ENCODE assay signal across 9 mouse cellular contexts in genomic region chr7:24817502-24817901, GRCm38 (mm10). TPM values are rescaled to one million over a fixed set of nuclear protein-coding genes. Genes with fewer than 3 reads are reported as not detected.
DNase-seq lines count a peak whose midpoint lies in the region; ATAC-seq and TF ChIP-seq lines count a peak whose summit lies in the region.
"Had no signal": no experiment of that assay in that cellular context is flagged by ENCODE, and none has a peak within 500 bp of the region (broad histone marks: within the 10 kb centered on the region; RNA-seq: fewer than 3 reads in every experiment).

No protein-coding gene starts in this region.

- H3K9ac ChIP-seq in heart, postnatal 0 days (replicated peaks; ENCODE audit: low read depth, low read length): no peak overlapping the region
- H3K9ac ChIP-seq: heart, embryonic 13.5 days had no signal

- ATAC-seq in CD4-positive, CD25-positive, alpha-beta regulatory T cell, adult 4 months: peak; percentile 76
- ATAC-seq in heart, postnatal 0 days (ENCODE audit: insufficient read depth, low read depth): peak; percentile 57

- no peak overlapping the region for H3K27ac ChIP-seq in heart, postnatal 0 days (ENCODE audit: low read depth)
- H3K27ac ChIP-seq: heart, embryonic 13.5 days had no signal

- H3K27me3 ChIP-seq in heart, postnatal 0 days (ENCODE audit: control insufficient read depth, insufficient read depth, low read length): no peaks in the 10 kb centered on the region

- 0% methylated on average over 3 of the region's 3 CpGs for WGBS in heart, postnatal 0 days

- peak; percentile 81 for DNase-seq in adrenal gland, adult 2 months
- DNase-seq in embryo, embryonic 11.5 days (ENCODE audit: low read depth, low spot score): peak; percentile 67
- DNase-seq in heart, postnatal 0 days (ENCODE audit: low spot score): peak; percentile 56
- peak; percentile 73 for DNase-seq in layer of hippocampus, adult 11-12 months (ENCODE audit: low spot score)
- DNase-seq in lung, adult 18-20 months: peak; percentile 63 to 70
- peak; percentile 80 for DNase-seq in retina, postnatal 1 day
- DNase-seq in thymus, postnatal 25 days: peak; percentile 79

- TF ChIP-seq EP300 in heart, postnatal 0 days (IDR thresholded peaks at IDR 0.05; ENCODE audit: low read depth): no peak

- peak; percentile 78 for TF ChIP-seq CTCF in heart, postnatal 0 days (IDR thresholded peaks at IDR 0.05; ENCODE audit: low read depth)

- no peak overlapping the region for H3K4me2 ChIP-seq in heart, postnatal 0 days (ENCODE audit: low read depth, low read length)
- H3K4me2 ChIP-seq: heart, embryonic 13.5 days had no signal

- no peaks in the 10 kb centered on the region for H3K9me3 ChIP-seq in heart, postnatal 0 days (replicated peaks; ENCODE audit: control insufficient read depth, low read length)
- H3K9me3 ChIP-seq: heart, embryonic 13.5 days had no signal

- no peak overlapping the region for H3K4me3 ChIP-seq in heart, postnatal 0 days (ENCODE audit: low read depth, low read length)
- H3K4me3 ChIP-seq: heart, embryonic 13.5 days had no signal

- H3K4me1 ChIP-seq in heart, postnatal 0 days (ENCODE audit: control insufficient read depth, insufficient read depth): no peaks in the 10 kb centered on the region
- H3K4me1 ChIP-seq: heart, embryonic 13.5 days had no signal

- H3K36me3 ChIP-seq in heart, postnatal 0 days (replicated peaks; ENCODE audit: control insufficient read depth, insufficient read depth, low read length): no peaks in the 10 kb centered on the region
- H3K36me3 ChIP-seq: heart, embryonic 13.5 days had no signal

RNA-seq across cellular contexts. Expression of gene Ceacam10, which starts 40.5 kb away (rescaled TPM):
- not detected for polyA plus RNA-seq in CD4-positive, CD25-positive, alpha-beta regulatory T cell, adult 4 months (2017; shearing (Covaris generic))
- total RNA-seq in adrenal gland, adult 2 months (2021): not detected
- not detected in 2 replicates for polyA plus RNA-seq in adrenal gland, adult 2 months (2012; rRNA removed)
- not detected in 2 replicates for total RNA-seq in heart, postnatal 0 days (2014; rRNA removed; ENCODE audit: low replicate concordance)
- polyA plus RNA-seq in heart, postnatal 0 days (2015; fragmentation: Nextera tagmentation; extraction: Ambion mirVana): not detected in 2 replicates
- polyA plus RNA-seq: heart, embryonic 13.5 days had no signal

RNA-seq across cellular contexts. Expression of gene Gm9844, which starts 44.5 kb away (rescaled TPM):
- polyA plus RNA-seq in CD4-positive, CD25-positive, alpha-beta regulatory T cell, adult 4 months (2017; shearing (Covaris generic)): 10 to 100 TPM; 22.4 to 44.8 TPM
- total RNA-seq in adrenal gland, adult 2 months (2021): under 1 TPM in 1 of 2 experiments, not detected in 1; 0.97 TPM
- polyA plus RNA-seq in adrenal gland, adult 2 months (2012; rRNA removed): not detected in 2 replicates
- 0.65 TPM in 1 of 2 replicates, not detected in the other for total RNA-seq in heart, postnatal 0 days (2014; rRNA removed; ENCODE audit: low replicate concordance)
- 6.7 and 9.5 TPM in 2 replicates for polyA plus RNA-seq in heart, postnatal 0 days (2015; fragmentation: Nextera tagmentation; extraction: Ambion mirVana)

RNA-seq across cellular contexts. Expression of gene Lypd4, which starts 52.2 kb away (rescaled TPM):
- polyA plus RNA-seq in CD4-positive, CD25-positive, alpha-beta regulatory T cell, adult 4 months (2017; shearing (Covaris generic)): not detected
- not detected for total RNA-seq in adrenal gland, adult 2 months (2021)
- polyA plus RNA-seq in adrenal gland, adult 2 months (2012; rRNA removed): not detected in 2 replicates
- not detected in 2 replicates for total RNA-seq in heart, postnatal 0 days (2014; rRNA removed; ENCODE audit: low replicate concordance)
- polyA plus RNA-seq in heart, postnatal 0 days (2015; fragmentation: Nextera tagmentation; extraction: Ambion mirVana): not detected in 2 replicates
- polyA plus RNA-seq: heart, embryonic 13.5 days had no signal

RNA-seq across cellular contexts. Expression of gene Dmrtc2, which starts 52.4 kb away (rescaled TPM):
- polyA plus RNA-seq in CD4-positive, CD25-positive, alpha-beta regulatory T cell, adult 4 months (2017; shearing (Covaris generic)): not detected
- not detected for total RNA-seq in adrenal gland, adult 2 months (2021)
- polyA plus RNA-seq in adrenal gland, adult 2 months (2012; rRNA removed): not detected in 2 replicates
- not detected in 2 replicates for total RNA-seq in heart, postnatal 0 days (2014; rRNA removed; ENCODE audit: low replicate concordance)
- polyA plus RNA-seq in heart, postnatal 0 days (2015; fragmentation: Nextera tagmentation; extraction: Ambion mirVana): not detected in 2 replicates

RNA-seq across cellular contexts. Expression of gene Cd177, which starts 57.4 kb away (rescaled TPM):
- polyA plus RNA-seq in CD4-positive, CD25-positive, alpha-beta regulatory T cell, adult 4 months (2017; shearing (Covaris generic)): not detected
- total RNA-seq in adrenal gland, adult 2 months (2021): under 1 TPM in 1 of 2 experiments, not detected in 1; 0.17 TPM
- not detected in 2 replicates for polyA plus RNA-seq in adrenal gland, adult 2 months (2012; rRNA removed)
- 0.12 TPM in 1 of 2 replicates, not detected in the other for total RNA-seq in heart, postnatal 0 days (2014; rRNA removed; ENCODE audit: low replicate concordance)
- 0.18 and 0.23 TPM in 2 replicates for polyA plus RNA-seq in heart, postnatal 0 days (2015; fragmentation: Nextera tagmentation; extraction: Ambion mirVana)
